Comparison of ENCODE assay signal across 18 mouse cellular contexts in genomic region chr14:84671678-84672472, GRCm38 (mm10).
A peak's percentile ranks its signal among the peaks of the same experiment; 100 is the strongest.
DNase-seq lines count a peak whose midpoint lies in the region; ATAC-seq lines count a peak whose summit lies in the region.
"Had no signal": no experiment of that assay in that cellular context is flagged by ENCODE, and none has a peak within 500 bp of the region (broad histone marks: within the 10 kb centered on the region; RNA-seq: fewer than 3 reads in every experiment).

No protein-coding gene starts in this region.

- no peaks in the 10 kb centered on the region for H3K4me1 ChIP-seq in kidney, embryonic 14.5 days (ENCODE audit: control insufficient read depth, insufficient read depth, low read length)
- H3K4me1 ChIP-seq in forebrain, embryonic 13.5 days: no peaks in the 10 kb centered on the region
- H3K4me1 ChIP-seq: midbrain, embryonic 10.5 days had no signal

- no peak overlapping the region for H3K27ac ChIP-seq in kidney, embryonic 14.5 days (ENCODE audit: low read depth, low read length)
- no peak overlapping the region for H3K27ac ChIP-seq in forebrain, embryonic 13.5 days
- H3K27ac ChIP-seq: macrophage; midbrain, embryonic 10.5 days had no signal

- no peaks in the 10 kb centered on the region for H3K9me3 ChIP-seq in kidney, embryonic 14.5 days (ENCODE audit: control insufficient read depth, low read length)
- H3K9me3 ChIP-seq in forebrain, embryonic 13.5 days (replicated peaks): no peaks in the 10 kb centered on the region
- H3K9me3 ChIP-seq: midbrain, embryonic 10.5 days had no signal

- peak; percentile 5 to 13 for DNase-seq in cerebellum, postnatal 25 days
- no peak for DNase-seq in cerebellum, postnatal 36 days
- peak; percentile 41 for DNase-seq in kidney, adult 9 months
- DNase-seq in kidney, adult 18-20 months: no peak
- no peak for DNase-seq in layer of hippocampus, adult 9-10 months (ENCODE audit: low spot score)
- DNase-seq: adrenal gland, adult 8-10 months; cerebellum, adult 11 months; heart, adult 11 months; heart, postnatal 36 days; lung, adult 2 months; retina, postnatal 1 day; right cerebral cortex, postnatal 4 days; thymus, adult 2 months had no signal

- 33% methylated on average over 7 of the region's 7 CpGs for WGBS in kidney, embryonic 14.5 days
- 81% methylated on average over 7 of the region's 7 CpGs for WGBS in forebrain, embryonic 13.5 days

- no peaks in the 10 kb centered on the region for H3K27me3 ChIP-seq in kidney, embryonic 14.5 days (ENCODE audit: control insufficient read depth, insufficient read depth, low read length)
- no peaks in the 10 kb centered on the region for H3K27me3 ChIP-seq in forebrain, embryonic 13.5 days

- H3K4me3 ChIP-seq in kidney, embryonic 14.5 days (ENCODE audit: low read length): no peak overlapping the region
- no peak overlapping the region for H3K4me3 ChIP-seq in forebrain, embryonic 13.5 days
- H3K4me3 ChIP-seq: midbrain, embryonic 10.5 days had no signal

- H3K4me2 ChIP-seq in kidney, embryonic 14.5 days (replicated peaks; ENCODE audit: low read depth, low read length): no peak overlapping the region
- H3K4me2 ChIP-seq in forebrain, embryonic 13.5 days: no peak overlapping the region
- H3K4me2 ChIP-seq: liver, embryonic 11.5 days had no signal

- peak; percentile 97 for ATAC-seq in kidney, embryonic 14.5 days (ENCODE audit: low FRiP score, low TSS enrichment)
- ATAC-seq in forebrain, embryonic 13.5 days: no peak

- H3K9ac ChIP-seq in kidney, embryonic 14.5 days (ENCODE audit: low read depth, low read length): no peak overlapping the region
- H3K9ac ChIP-seq in forebrain, embryonic 13.5 days: no peak overlapping the region

- no peaks in the 10 kb centered on the region for H3K36me3 ChIP-seq in kidney, embryonic 14.5 days (ENCODE audit: control insufficient read depth, insufficient read depth, low read length)
- H3K36me3 ChIP-seq in forebrain, embryonic 13.5 days (ENCODE audit: poor library complexity, severe bottlenecking): no peaks in the 10 kb centered on the region
- H3K36me3 ChIP-seq: midbrain, embryonic 10.5 days had no signal

Comparison
In these comparisons a context has a peak if more than half of its experiments do, and no peak if none do; other contexts are left out.
1. DNase-seq: peak in cerebellum, postnatal 25 days (2 of 2) and kidney, adult 9 months (single experiment); none in cerebellum, postnatal 36 days (0 of 2), kidney, adult 18-20 months (single experiment) and layer of hippocampus, adult 9-10 months (single experiment).